Mouse (Mus musculus): ENCODE results near the gene Nfx1.

GRCm38 (mm10) chr4:40969781-40970591 is 720 bp upstream of the Nfx1 start:
- TF ChIP-seq CTCF (IDR thresholded peaks at IDR 0.05; ENCODE audit: low read depth) (no peak), EP300 (optimal IDR thresholded peaks at IDR 0.05) (no peak)
